Mouse (Mus musculus) kidney, adult 10 weeks (tissue): Measurements from ENCODE around the gene Fam45a. TPM values are rescaled to one million over a fixed set of nuclear protein-coding genes. Genes with fewer than 3 reads are reported as not detected.

Experiments used
- polyA plus RNA-seq: library from polyadenylated mRNA; stranded (reverse); fragments of 350-450 nt; fragmentation: Illumina TruSeq; extraction: RNeasy Lipid Tissue Mini Kit (QIAGEN cat#74804); gene quantifications from one replicate; pipeline ENCODE4 v1.2.3, GENCODE M21; 2014; ENCODE audit warnings: low read depth, low replicate concordance

The Fam45a gene
- 96.2 TPM for polyA plus RNA-seq

DNA sequence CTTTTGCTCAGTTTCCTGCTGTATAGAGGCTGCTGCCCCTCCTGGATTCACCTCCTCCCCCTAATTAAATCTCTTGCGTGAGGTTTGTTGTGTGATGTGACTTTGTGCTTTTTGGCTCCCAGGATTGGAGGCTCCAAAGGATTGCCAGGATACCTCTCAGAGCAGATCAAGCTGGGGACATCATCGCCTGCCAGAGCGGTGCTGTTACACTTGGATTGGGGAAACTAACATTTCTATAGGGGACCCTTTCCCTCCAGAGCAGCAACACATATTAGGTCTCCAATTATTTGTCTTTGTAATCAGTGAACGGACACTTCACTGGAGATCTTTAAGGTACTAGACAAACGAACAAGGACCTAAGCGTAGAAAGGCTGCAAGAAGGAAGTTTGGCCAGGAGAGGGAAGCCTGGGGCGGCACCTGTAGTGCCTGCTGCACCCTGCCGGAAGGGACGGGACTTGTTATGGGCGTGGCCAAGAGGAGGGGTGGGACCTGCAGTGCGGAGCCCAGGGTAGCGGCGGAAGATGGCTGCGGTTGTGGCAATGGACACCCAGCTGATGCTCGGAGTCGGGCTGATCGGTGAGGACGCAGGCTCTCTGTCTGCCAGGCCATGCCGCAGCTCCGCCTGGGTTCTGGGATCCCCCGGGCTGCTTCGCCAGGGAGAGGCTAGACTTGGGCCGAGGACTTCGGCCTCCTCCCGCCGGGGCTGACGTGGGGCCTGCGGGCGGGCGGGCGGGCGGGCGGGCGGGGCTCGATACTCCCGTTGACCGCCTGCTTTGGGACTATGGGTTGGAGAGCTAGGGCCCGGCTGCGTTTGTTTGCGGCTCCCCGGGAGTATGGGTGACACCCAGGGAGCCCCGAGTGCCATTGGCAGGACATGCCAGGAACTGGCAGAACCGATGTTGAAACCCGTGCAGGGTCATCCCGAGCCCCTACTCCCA, at the start of gene Fam45a:
TSS of gene Fam45a (plus strand) at position 488 of the 938 bp plus-strand sequence.

DNA sequence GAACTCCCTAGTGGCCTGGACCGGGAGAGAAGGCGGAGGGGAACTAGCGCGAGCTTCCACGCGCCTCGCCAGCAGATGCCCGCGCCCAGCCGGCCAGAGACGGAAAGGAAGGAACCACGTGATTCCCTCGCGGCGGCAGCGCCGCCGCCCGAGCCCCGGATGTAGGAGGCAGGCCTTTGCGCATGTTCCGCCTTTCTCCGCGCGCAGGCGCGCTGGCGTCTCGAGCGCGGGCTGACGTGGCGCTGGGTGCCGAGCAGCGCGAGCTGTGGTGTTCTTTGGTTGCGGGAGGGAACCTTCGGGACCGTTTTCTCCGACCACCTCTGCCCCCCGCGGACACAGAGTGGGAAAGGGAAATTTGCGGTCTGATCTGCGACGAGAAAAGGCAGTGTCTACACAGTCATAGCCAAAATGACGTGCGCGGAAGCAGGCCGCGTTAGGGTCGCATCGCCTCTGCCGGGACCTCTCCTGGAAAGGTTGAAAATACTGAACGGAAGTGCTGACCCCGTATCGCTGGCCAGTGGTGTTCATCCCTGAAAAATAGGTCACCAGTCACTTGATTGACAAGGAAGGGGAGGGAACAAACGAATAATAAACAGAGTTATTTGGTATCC, 20.7 kb upstream of the Fam45a start, which contains the start of gene Eif3a:
TSS of gene Eif3a (minus strand) at position 108 of the 611 bp plus-strand sequence.

DNA sequence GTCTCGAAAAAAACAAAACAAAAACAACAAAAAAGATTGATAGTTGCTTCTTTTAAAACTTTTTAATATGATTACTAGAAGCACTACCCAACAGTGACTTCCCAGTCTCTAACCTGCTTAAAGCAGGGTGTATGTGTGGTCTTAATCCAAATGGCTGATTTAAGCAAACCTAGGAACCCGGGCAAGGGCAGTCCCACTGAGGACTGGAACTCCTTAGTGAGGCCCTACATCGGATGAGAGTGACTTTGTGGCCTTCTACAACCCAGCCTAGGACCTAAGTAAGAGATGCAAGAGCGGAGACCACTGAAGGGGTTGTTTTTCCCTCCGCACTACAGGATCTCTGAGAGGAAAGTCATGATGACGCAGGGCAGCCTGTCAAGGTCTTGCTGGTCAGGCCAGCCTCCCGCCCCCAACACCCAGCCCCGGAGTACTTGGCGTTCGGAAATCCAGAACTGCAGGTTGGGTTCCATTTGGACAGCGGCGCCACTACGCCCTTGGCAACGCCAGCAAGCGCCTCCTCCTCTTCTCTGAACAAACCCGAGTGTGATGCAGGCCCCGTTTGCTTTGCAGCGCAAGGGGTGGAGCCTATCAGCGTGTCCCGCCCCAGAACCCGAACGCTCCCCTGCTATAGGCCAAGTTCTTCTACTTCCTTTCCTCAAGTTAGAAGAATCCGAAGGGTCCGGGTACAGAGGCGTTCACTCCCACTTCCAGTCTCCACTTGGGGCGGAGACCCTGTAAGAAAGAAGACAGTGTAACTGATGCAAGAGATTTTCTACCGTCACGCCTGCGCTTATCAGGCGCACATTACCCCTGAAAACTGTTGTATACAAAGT, 49.7 kb downstream of the Fam45a start, which contains the start of gene Sfxn4:
TSS of gene Sfxn4 (minus strand) at position 612 of the 833 bp plus-strand sequence.

DNA sequence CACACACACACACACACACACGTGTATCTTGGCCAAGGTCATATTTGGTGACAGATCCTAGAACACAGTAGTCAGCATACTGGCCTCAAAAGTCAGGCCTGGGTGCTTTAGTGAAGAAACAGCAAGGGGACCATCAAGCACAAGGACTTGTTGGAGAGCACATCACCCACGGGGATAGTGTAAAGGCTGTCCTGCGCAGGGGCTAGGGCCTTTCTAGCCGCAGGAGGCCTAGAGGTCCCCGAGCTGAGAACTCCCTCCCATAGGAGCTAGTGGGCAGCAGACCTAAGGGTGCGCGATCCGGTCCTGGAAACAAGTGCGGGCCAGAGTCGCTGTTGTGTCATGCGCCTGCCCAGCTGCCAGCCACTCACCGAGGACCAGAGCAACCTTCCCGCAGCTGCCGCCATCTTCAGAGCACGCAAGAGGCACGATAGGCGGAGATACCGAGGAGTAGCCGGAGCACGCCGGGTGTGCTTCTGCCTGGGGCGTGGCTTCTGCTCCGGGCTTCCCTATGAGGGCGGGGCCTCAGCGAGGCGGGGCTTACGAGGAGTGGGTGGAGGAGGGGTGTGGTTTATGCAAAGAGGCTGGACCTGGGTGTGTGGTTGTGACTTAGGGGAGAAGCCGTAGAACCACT, 62.8 kb downstream of the Fam45a start, which contains the start of gene Prdx3:
TSS of gene Prdx3 (minus strand) at position 493 of the 631 bp plus-strand sequence.

Other genes starting within 250 kb of the Fam45a start
- gene Cacul1, start 230.6 kb upstream of the Fam45a start, polyA plus RNA-seq = 94.2 TPM
- 0.24 TPM for gene Nanos1, start 55.6 kb upstream of the Fam45a start, polyA plus RNA-seq
- 164 TPM for gene Eif3a, start 20.9 kb upstream of the Fam45a start, polyA plus RNA-seq
- 13.9 TPM for gene Sfxn4, start 49.9 kb downstream of the Fam45a start, polyA plus RNA-seq
- 328 TPM for gene Prdx3, start 63.0 kb downstream of the Fam45a start, polyA plus RNA-seq
- 11.5 TPM for gene Grk5, start 78.2 kb downstream of the Fam45a start, polyA plus RNA-seq